Mouse (Mus musculus) midbrain, embryonic 16.5 days (tissue): ENCODE measurements around the gene Lim2. TPM values are rescaled to one million over a fixed set of nuclear protein-coding genes. Genes with fewer than 3 reads are reported as not detected.

Experiments
- ATAC-seq: fragments of 200-750 bp; cut with Nextera tagmentation; 2 replicates; pipeline ENCODE4 v1.8.0; 2017; ENCODE audit warnings: moderate TSS enrichment
- H3K27ac ChIP-seq: fragments of 300-500 bp; sonication (generic); 2 replicates; pipeline ENCODE4 v1.5.1; 2014; ENCODE audit warnings: mild to moderate bottlenecking, low read length, mixed read lengths
- H3K27me3 ChIP-seq: fragments of 300-500 bp; sonication (generic); 2 replicates; pipeline ENCODE4 v1.6.1; 2014; ENCODE audit warnings: low read depth, low read length, mixed read lengths; ENCODE audit not compliant: control insufficient read depth, insufficient read depth
- H3K36me3 ChIP-seq: fragments of 300-500 bp; sonication (generic); 2 replicates; pipeline ENCODE4 v1.6.1; 2014; ENCODE audit warnings: mild to moderate bottlenecking, low read length, moderate library complexity, mixed read lengths; ENCODE audit not compliant: control insufficient read depth, insufficient read depth
- H3K4me1 ChIP-seq: fragments of 300-500 bp; sonication (generic); 2 replicates; pipeline ENCODE4 v1.6.1; 2014; ENCODE audit warnings: mild to moderate bottlenecking, low read length, mixed read lengths; ENCODE audit not compliant: control insufficient read depth, insufficient read depth
- H3K4me2 ChIP-seq: fragments of 300-500 bp; sonication (generic); 2 replicates; pipeline ENCODE4 v1.6.1; 2014; ENCODE audit warnings: mild to moderate bottlenecking, low read length, mixed read lengths
- H3K4me3 ChIP-seq: fragments of 300-500 bp; sonication (generic); 2 replicates; pipeline ENCODE4 v1.5.1; 2014; ENCODE audit warnings: low read depth, mild to moderate bottlenecking, low read length, moderate library complexity, mixed read lengths
- H3K9ac ChIP-seq: fragments of 300-500 bp; sonication (generic); 2 replicates; pipeline ENCODE4 v1.6.1; 2014; ENCODE audit warnings: low read depth, low read length, mixed read lengths
- H3K9me3 ChIP-seq: fragments of 300-500 bp; sonication (generic); replicated peaks from 2 replicates; pipeline ENCODE4 v1.6.1; 2014; ENCODE audit warnings: mild to moderate bottlenecking, low read length, mixed read lengths; ENCODE audit not compliant: control insufficient read depth, poor library complexity, severe bottlenecking
- WGBS: fragments of 180-500 bp; shearing (Covaris S2); extraction: QIAGEN DNeasy Blood & Tissue Kit; methylation state at CpG from one replicate; pipeline ENCODE4 v1.1.7; 2014; 5-methylcytosine and 5-hydroxymethylcytosine counted together
- microRNA-seq: library from miRNA; unstranded; fragments of <30 nt; microRNA quantifications from one replicate; pipeline ENCODE4, GENCODE M21; 2017
- polyA plus RNA-seq: library from polyadenylated mRNA; unstranded; fragments of >200 nt; fragmentation: Nextera tagmentation; extraction: Ambion mirVana; gene quantifications from 2 replicates; pipeline ENCODE4 v1.2.1, GENCODE M21; 2015

Gene Lim2
- polyA plus RNA-seq, 1 experiment from 2014 or later = not detected

GRCm38 (mm10) chr7:43475706-43476105, 48.2 kb downstream of the Lim2 start:
- Histone ChIP-seq H3K4me1 (no peaks in the 10 kb centered on the region), H3K9me3 (no peaks in the 10 kb centered on the region), H3K4me2 (no peak overlapping the region), H3K4me3 (no peak overlapping the region), H3K27me3 (peaks cover 8% of the 10 kb centered on the region), H3K36me3 (peaks cover 10% of the 10 kb centered on the region; the same call in 1 of the 2 replicates), H3K9ac (no peak overlapping the region), H3K27ac (no peak overlapping the region)
- 26% methylated on average over 23 of the region's 23 CpGs for WGBS
- ATAC-seq = peak; percentile 12; the same call in 1 of the 2 replicates

- no peak overlapping the region for H3K4me2 ChIP-seq
- peaks cover 8% of the 10 kb centered on the region for H3K27me3 ChIP-seq
- no peak overlapping the region for H3K27ac ChIP-seq
- ATAC-seq = no peak
- H3K9ac ChIP-seq = no peak overlapping the region
- 14% methylated on average over 13 of the region's 13 CpGs for WGBS
- peaks cover 10% of the 10 kb centered on the region; the same call in 1 of the 2 replicates for H3K36me3 ChIP-seq
- no peak overlapping the region for H3K4me3 ChIP-seq
- H3K4me1 ChIP-seq = no peaks in the 10 kb centered on the region
- no peaks in the 10 kb centered on the region for H3K9me3 ChIP-seq
These were observed 48.9 kb downstream of the Lim2 start for GRCm38 (mm10) chr7:43476376-43476775.

GRCm38 (mm10) chr7:43481191-43481590, 53.7 kb downstream of the Lim2 start:
- 63% methylated on average over 3 of the region's 3 CpGs for WGBS
- Histone ChIP-seq H3K27ac (no peak overlapping the region), H3K9me3 (no peaks in the 10 kb centered on the region), H3K4me1 (peaks cover 4% of the 10 kb centered on the region; the same call in 1 of the 2 replicates), H3K4me3 (no peak overlapping the region), H3K36me3 (peaks cover 4% of the 10 kb centered on the region; the same call in 1 of the 2 replicates), H3K27me3 (peaks cover 8% of the 10 kb centered on the region), H3K4me2 (no peak overlapping the region), H3K9ac (no peak overlapping the region)
- no peak for ATAC-seq

GRCm38 (mm10) chr7:43482090-43482716, 54.7 kb downstream of the Lim2 start:
- H3K27me3 ChIP-seq = peaks cover 8% of the 10 kb centered on the region
- H3K4me3 ChIP-seq = no peak overlapping the region
- no peak overlapping the region for H3K27ac ChIP-seq
- H3K9me3 ChIP-seq = no peaks in the 10 kb centered on the region
- ATAC-seq = peak; percentile 33
- no peak overlapping the region for H3K9ac ChIP-seq
- no peak overlapping the region for H3K4me2 ChIP-seq
- peaks cover 4% of the 10 kb centered on the region for H3K4me1 ChIP-seq
- WGBS = 57% methylated on average over 8 of the region's 8 CpGs
- H3K36me3 ChIP-seq = no peaks in the 10 kb centered on the region

GRCm38 (mm10) chr7:43483236-43483635, 55.8 kb downstream of the Lim2 start:
- no peak for ATAC-seq
- no peaks in the 10 kb centered on the region; the same call in 1 of the 2 replicates for H3K27me3 ChIP-seq
- H3K27ac ChIP-seq = no peak overlapping the region
- no peaks in the 10 kb centered on the region for H3K36me3 ChIP-seq
- WGBS = 26% methylated on average over 10 of the region's 10 CpGs
- H3K4me2 ChIP-seq = no peak overlapping the region
- no peaks in the 10 kb centered on the region for H3K9me3 ChIP-seq
- H3K4me1 ChIP-seq = peaks cover 8% of the 10 kb centered on the region
- H3K9ac ChIP-seq = no peak overlapping the region
- H3K4me3 ChIP-seq = no peak overlapping the region

Small RNA genes lying within 50 kb of the gene (microRNA-seq; reads per million reads assigned to microRNA genes)
- gene Mir7051 = not detected

Other genes with a start within 250 kb of the Lim2 start
- gene Zfp715, start 114.4 kb upstream of the Lim2 start, polyA plus RNA-seq = 24.6 and 26.0 TPM in 2 replicates
- 0.18 and 0.22 TPM in 2 replicates for gene Siglecf, start 76.3 kb upstream of the Lim2 start, polyA plus RNA-seq
- not detected in 2 replicates for gene Siglecg, start 19.5 kb upstream of the Lim2 start, polyA plus RNA-seq
- gene Nkg7, start 9.4 kb downstream of the Lim2 start, polyA plus RNA-seq = not detected in 2 replicates
- not detected in 2 replicates for gene Cldnd2, start 13.1 kb downstream of the Lim2 start, polyA plus RNA-seq
- gene Etfb, start 16.4 kb downstream of the Lim2 start, polyA plus RNA-seq = 96.3 and 105 TPM in 2 replicates
- 0.36 and 1.2 TPM in 2 replicates for gene Gm45233, start 16.5 kb downstream of the Lim2 start, polyA plus RNA-seq
- gene Vsig10l, start 35.5 kb downstream of the Lim2 start, polyA plus RNA-seq = 15.5 and 15.7 TPM in 2 replicates
- gene Iglon5, start 62.4 kb downstream of the Lim2 start, polyA plus RNA-seq = 7.1 and 7.7 TPM in 2 replicates
- gene 4931406B18Rik, start 78.3 kb downstream of the Lim2 start, polyA plus RNA-seq = not detected in 2 replicates
- 0.67 and 1.4 TPM in 2 replicates for gene Cd33, start 116.8 kb downstream of the Lim2 start, polyA plus RNA-seq
- gene Zfp658, start 134.6 kb downstream of the Lim2 start, polyA plus RNA-seq = 9.1 and 9.9 TPM in 2 replicates
- 15.6 and 17.1 TPM in 2 replicates for gene Zfp719, start 151.9 kb downstream of the Lim2 start, polyA plus RNA-seq
- 0.40 and 0.55 TPM in 2 replicates for gene Zfp819, start 179.5 kb downstream of the Lim2 start, polyA plus RNA-seq
- gene Ceacam18, start 207.0 kb downstream of the Lim2 start, polyA plus RNA-seq = 0.10 and 0.21 TPM in 2 replicates
- 0.16 and 0.32 TPM in 2 replicates for gene Siglece, start 232.5 kb downstream of the Lim2 start, polyA plus RNA-seq
- 26.4 and 27.8 TPM in 2 replicates for gene Ctu1, start 244.3 kb downstream of the Lim2 start, polyA plus RNA-seq